Comparison of ENCODE assay signal across 26 mouse cellular contexts in genomic region chr1:128469054-128469453, GRCm38 (mm10). TPM values are rescaled to one million over a fixed set of nuclear protein-coding genes. Genes with fewer than 3 reads are reported as not detected.
DNase-seq lines count a peak whose midpoint lies in the region; ATAC-seq lines count a peak whose summit lies in the region.
"Had no signal": no experiment of that assay in that cellular context is flagged by ENCODE, and none has a peak within 500 bp of the region (broad histone marks: within the 10 kb centered on the region; RNA-seq: fewer than 3 reads in every experiment).

No protein-coding gene starts in this region.

- no peak overlapping the region for H3K4me2 ChIP-seq in midbrain, embryonic 13.5 days (replicated peaks)
- H3K4me2 ChIP-seq: embryonic facial prominence, embryonic 12.5 days; forebrain, embryonic 13.5 days; forebrain, embryonic 15.5 days had no signal

- no peaks in the 10 kb centered on the region for H3K36me3 ChIP-seq in midbrain, embryonic 10.5 days
- no peaks in the 10 kb centered on the region for H3K36me3 ChIP-seq in midbrain, embryonic 13.5 days
- H3K36me3 ChIP-seq: embryonic facial prominence, embryonic 10.5 days; embryonic facial prominence, embryonic 12.5 days; forebrain, embryonic 15.5 days; G1E had no signal

- no peak for ATAC-seq in midbrain, embryonic 13.5 days
- ATAC-seq in granulocyte monocyte progenitor cell, adult 5-6 weeks (replicated peaks; ENCODE audit: poor library complexity, severe bottlenecking), result peak; percentile 98
- peak; percentile 98 for ATAC-seq in megakaryocyte progenitor cell, adult 5-6 weeks (replicated peaks; ENCODE audit: poor library complexity)
- ATAC-seq: activated CD4-positive, CD25-positive, alpha-beta regulatory T cell, adult 4 months; CD4-positive, CD25-positive, alpha-beta regulatory T cell, adult 4 months; forebrain, embryonic 13.5 days; forebrain, embryonic 15.5 days; forebrain, postnatal 0 days; Patski had no signal

- no peaks in the 10 kb centered on the region for H3K9me3 ChIP-seq in midbrain, embryonic 10.5 days (replicated peaks)
- H3K9me3 ChIP-seq in midbrain, embryonic 13.5 days, result no peaks in the 10 kb centered on the region
- H3K9me3 ChIP-seq: embryonic facial prominence, embryonic 10.5 days; embryonic facial prominence, embryonic 12.5 days; forebrain, embryonic 13.5 days; forebrain, embryonic 15.5 days; G1E had no signal

- DNase-seq in heart, adult 11 months, result peak; percentile 70
- no peak for DNase-seq in heart, postnatal 14 days
- DNase-seq in midbrain, embryonic 10.5 days (ENCODE audit: low spot score), result no peak
- no peak for DNase-seq in left cerebral cortex, postnatal 10 days (ENCODE audit: extremely low spot score in 1 of 2, low spot score in 2 of 2)
- DNase-seq in cerebellum, adult 9-10 months, result no peak
- DNase-seq: adrenal gland, adult 8-10 months; adrenal gland, postnatal 14 days; adrenal gland, postnatal 36 days; cerebellum, adult 11-12 months; cerebellum, adult 2 months; cerebellum, adult 9-11 months; cerebellum, postnatal 14 days; cerebellum, postnatal 36 days; forebrain, postnatal 0 days had no signal

- intact Hi-C loops in heart, postnatal 14 days (cut with DNase I), result no loop called here
- intact Hi-C loops in left cerebral cortex, postnatal 10 days (cut with DNase I), result loop anchor here (10.0 kb wide), 1 partner anchor 356 kb away; no protein-coding TSS in a partner anchor

- WGBS in midbrain, embryonic 10.5 days, result 94% methylated on average over 7 of the region's 7 CpGs
- 93% methylated on average over 7 of the region's 7 CpGs for WGBS in midbrain, embryonic 13.5 days

- peaks cover 35% of the 10 kb centered on the region for H3K4me1 ChIP-seq in midbrain, embryonic 10.5 days
- H3K4me1 ChIP-seq in midbrain, embryonic 13.5 days (replicated peaks), result peaks cover 25% of the 10 kb centered on the region

- no peak overlapping the region for H3K4me3 ChIP-seq in midbrain, embryonic 10.5 days
- H3K4me3 ChIP-seq in midbrain, embryonic 13.5 days (replicated peaks), result no peak overlapping the region
- H3K4me3 ChIP-seq: embryonic facial prominence, embryonic 10.5 days; embryonic facial prominence, embryonic 12.5 days; forebrain, embryonic 13.5 days; forebrain, embryonic 15.5 days had no signal

- H3K27ac ChIP-seq in midbrain, embryonic 10.5 days (replicated peaks), result peak overlapping the region; percentile 59; the same call in 1 of the 2 replicates
- no peak overlapping the region for H3K27ac ChIP-seq in midbrain, embryonic 13.5 days
- H3K27ac ChIP-seq: embryonic facial prominence, embryonic 10.5 days; embryonic facial prominence, embryonic 12.5 days; forebrain, embryonic 13.5 days; forebrain, embryonic 15.5 days had no signal

- H3K9ac ChIP-seq in midbrain, embryonic 13.5 days (replicated peaks), result no peak overlapping the region
- H3K9ac ChIP-seq: embryonic facial prominence, embryonic 12.5 days; forebrain, embryonic 13.5 days; forebrain, embryonic 15.5 days; forebrain, postnatal 0 days had no signal

- no peaks in the 10 kb centered on the region for H3K27me3 ChIP-seq in midbrain, embryonic 10.5 days (ENCODE audit: low read depth, poor library complexity, severe bottlenecking)
- no peaks in the 10 kb centered on the region for H3K27me3 ChIP-seq in midbrain, embryonic 13.5 days
- H3K27me3 ChIP-seq: CH12.LX; embryonic facial prominence, embryonic 12.5 days; forebrain, embryonic 13.5 days; forebrain, embryonic 15.5 days had no signal

RNA-seq across cellular contexts. Expression of gene Dars, which starts 51.9 kb away (rescaled TPM):
- total RNA-seq in heart, postnatal 14 days (2021), result 10 to 100 TPM; 53.1 to 56.4 TPM
- 190 and 216 TPM in 2 replicates for polyA plus RNA-seq in midbrain, embryonic 10.5 days (2016; fragmentation: Nextera tagmentation; extraction: Ambion mirVana)
- 136 and 140 TPM in 2 replicates for polyA plus RNA-seq in midbrain, embryonic 13.5 days (2015; fragmentation: Nextera tagmentation; extraction: Ambion mirVana)
- total RNA-seq in granulocyte monocyte progenitor cell, adult 5-6 weeks (2014; fragmentation: Nextera tagmentation), result 170 and 189 TPM in 2 replicates
- total RNA-seq in granulocyte monocyte progenitor cell, adult 5-6 weeks (2017), result 304 and 334 TPM in 2 replicates
- total RNA-seq in megakaryocyte progenitor cell, adult 5-6 weeks (2015), result 238 and 252 TPM in 2 replicates
- 287 and 313 TPM in 2 replicates for total RNA-seq in megakaryocyte progenitor cell, adult 5-6 weeks (2017)
- total RNA-seq in left cerebral cortex, postnatal 10 days (2021), result 10 to 100 TPM; 64.0 to 67.9 TPM
